8 mouse cellular contexts compared by ENCODE assay signal in the genomic region with DNA sequence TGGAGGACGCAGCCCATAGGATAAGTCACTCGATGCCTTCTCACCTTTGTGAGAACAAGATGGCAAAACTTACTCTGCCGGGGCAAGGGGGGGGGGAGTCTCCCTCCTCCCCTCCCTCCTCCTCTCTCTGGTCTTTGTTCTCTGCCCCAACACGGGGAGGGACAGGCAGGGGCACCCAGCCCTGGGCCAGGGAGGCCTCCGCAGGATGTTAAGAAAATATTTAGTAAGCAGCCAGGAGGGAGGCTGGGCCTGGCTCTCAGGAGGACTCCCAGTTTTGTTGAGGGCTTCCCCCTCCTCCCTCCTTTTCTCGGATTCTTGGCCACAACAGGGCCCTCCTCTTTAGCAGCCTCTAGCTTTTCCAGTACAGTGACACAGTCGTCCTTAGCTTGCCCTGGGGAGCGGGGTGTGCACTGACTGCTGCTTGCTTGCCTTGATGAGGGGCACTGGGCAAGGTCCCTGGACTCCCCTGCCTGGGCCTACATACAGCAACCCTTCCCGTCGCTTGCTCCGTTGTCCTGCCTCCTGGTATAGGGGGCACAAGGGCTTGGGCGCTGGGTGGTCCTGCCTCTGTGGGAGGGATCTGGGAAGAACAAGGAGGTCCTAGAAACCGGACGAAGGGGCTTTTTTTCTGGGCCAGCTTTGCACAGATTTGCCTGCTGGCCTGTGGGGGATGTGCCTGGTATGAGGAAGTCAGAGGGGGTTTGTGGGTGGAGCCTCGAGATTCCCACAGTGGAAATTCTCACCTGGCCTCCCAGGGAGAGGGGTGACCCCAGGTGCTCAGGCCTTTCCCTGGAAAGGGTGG. TPM values are rescaled to one million over a fixed set of nuclear protein-coding genes. Genes with fewer than 3 reads are reported as not detected.
DNase-seq lines count a peak whose midpoint lies in the region; ATAC-seq lines count a peak whose summit lies in the region.

No protein-coding gene starts in this region.

- H3K9me3 ChIP-seq in limb, embryonic 10.5 days (replicated peaks): no peaks in the 10 kb centered on the region
- H3K9me3 ChIP-seq in midbrain, embryonic 15.5 days: no peaks in the 10 kb centered on the region

- H3K9ac ChIP-seq in midbrain, embryonic 15.5 days: peak overlapping the region; percentile 99

- peaks cover 65% of the 10 kb centered on the region for H3K4me1 ChIP-seq in limb, embryonic 10.5 days
- H3K4me1 ChIP-seq in midbrain, embryonic 15.5 days: peaks cover 54% of the 10 kb centered on the region

- intact Hi-C loops in heart, postnatal 25 days (cut with DNase I): no loop called here

- no peaks in the 10 kb centered on the region for H3K27me3 ChIP-seq in limb, embryonic 10.5 days (ENCODE audit: low read depth, poor library complexity, severe bottlenecking)
- no peaks in the 10 kb centered on the region for H3K27me3 ChIP-seq in midbrain, embryonic 15.5 days (replicated peaks)

- H3K36me3 ChIP-seq in limb, embryonic 10.5 days: peaks cover 85% of the 10 kb centered on the region
- peaks cover 44% of the 10 kb centered on the region for H3K36me3 ChIP-seq in midbrain, embryonic 15.5 days (replicated peaks)

- peak overlapping the region; percentile 100 for H3K27ac ChIP-seq in limb, embryonic 10.5 days
- H3K27ac ChIP-seq in midbrain, embryonic 15.5 days: peak overlapping the region; percentile 100

- 15% methylated on average over 15 of the region's 15 CpGs for WGBS in limb, embryonic 10.5 days
- 3% methylated on average over 15 of the region's 15 CpGs for WGBS in midbrain, embryonic 15.5 days

- peak overlapping the region; percentile 93 for H3K4me3 ChIP-seq in limb, embryonic 10.5 days
- H3K4me3 ChIP-seq in midbrain, embryonic 15.5 days: peak overlapping the region; percentile 94

- ATAC-seq in midbrain, embryonic 15.5 days (replicated peaks): no peak

- DNase-seq in adrenal gland, adult (ENCODE audit: inconsistent age in 2 of 2, low spot score in 1 of 2): peak; percentile 70 to 88
- DNase-seq in adrenal gland, postnatal 4 days (ENCODE audit: low spot score in 2 of 2): no peak
- DNase-seq in urinary bladder, postnatal 25 days (ENCODE audit: low spot score): peak; percentile 38
- DNase-seq in urinary bladder, adult 2 months (ENCODE audit: low spot score): no peak
- DNase-seq in heart, postnatal 25 days (ENCODE audit: low spot score): peak; percentile 63
- DNase-seq in limb, embryonic 10.5 days (ENCODE audit: low spot score): peak; percentile 49
- DNase-seq in layer of hippocampus, postnatal 14 days (ENCODE audit: low spot score in 2 of 2): no peak

- H3K4me2 ChIP-seq in midbrain, embryonic 15.5 days: peak overlapping the region; percentile 67

RNA-seq across cellular contexts. Expression of a gene that starts 4.2 kb away (rescaled TPM):
- 100 to 1,000 TPM; 113 to 124 TPM for total RNA-seq in adrenal gland, postnatal 4 days (2021)
- polyA plus RNA-seq in urinary bladder, adult 2 months (2012; rRNA removed): 21.2 and 30.5 TPM in 2 replicates
- 100 to 1,000 TPM in 1 of 2 experiments, 10 to 100 TPM in 1; 92.1 to 120 TPM for total RNA-seq in heart, postnatal 25 days (2021)
- polyA plus RNA-seq in limb, embryonic 10.5 days (2016; fragmentation: Nextera tagmentation; extraction: Ambion mirVana): 26.2 and 27.1 TPM in 2 replicates
- polyA plus RNA-seq in midbrain, embryonic 15.5 days (2015; fragmentation: Nextera tagmentation; extraction: Ambion mirVana): 29.5 and 29.9 TPM in 2 replicates
- total RNA-seq in layer of hippocampus, postnatal 14 days (2021): 10 to 100 TPM; 90.9 to 100.0 TPM

RNA-seq across cellular contexts. Expression of a gene that starts 11.6 kb away (rescaled TPM):
- total RNA-seq in adrenal gland, postnatal 4 days (2021): 10 to 100 TPM; 49.1 to 72.7 TPM
- 9.2 and 12.2 TPM in 2 replicates for polyA plus RNA-seq in urinary bladder, adult 2 months (2012; rRNA removed)
- 1 to 10 TPM; 2.4 to 3.1 TPM for total RNA-seq in heart, postnatal 25 days (2021)
- polyA plus RNA-seq in limb, embryonic 10.5 days (2016; fragmentation: Nextera tagmentation; extraction: Ambion mirVana): 3.3 and 4.7 TPM in 2 replicates
- 65.7 and 66.9 TPM in 2 replicates for polyA plus RNA-seq in midbrain, embryonic 15.5 days (2015; fragmentation: Nextera tagmentation; extraction: Ambion mirVana)
- 100 to 1,000 TPM; 401 to 436 TPM for total RNA-seq in layer of hippocampus, postnatal 14 days (2021)

RNA-seq across cellular contexts. Expression of a gene that starts 13.5 kb away (rescaled TPM):
- total RNA-seq in adrenal gland, postnatal 4 days (2021): 100 to 1,000 TPM; 296 to 322 TPM
- polyA plus RNA-seq in urinary bladder, adult 2 months (2012; rRNA removed): 249 and 276 TPM in 2 replicates
- total RNA-seq in heart, postnatal 25 days (2021): 10 to 100 TPM; 31.7 to 43.1 TPM
- polyA plus RNA-seq in limb, embryonic 10.5 days (2016; fragmentation: Nextera tagmentation; extraction: Ambion mirVana): 90.7 and 129 TPM in 2 replicates
- 364 and 392 TPM in 2 replicates for polyA plus RNA-seq in midbrain, embryonic 15.5 days (2015; fragmentation: Nextera tagmentation; extraction: Ambion mirVana)
- total RNA-seq in layer of hippocampus, postnatal 14 days (2021): 100 to 1,000 TPM in 1 of 2 experiments, 10 to 100 TPM in 1; 93.5 to 126 TPM

RNA-seq across cellular contexts. Expression of a gene that starts 13.8 kb away (rescaled TPM):
- total RNA-seq in adrenal gland, postnatal 4 days (2021): 100 to 1,000 TPM; 401 to 425 TPM
- 367 and 372 TPM in 2 replicates for polyA plus RNA-seq in urinary bladder, adult 2 months (2012; rRNA removed)
- total RNA-seq in heart, postnatal 25 days (2021): 1,000 to 10,000 TPM; 1,252 to 1,264 TPM
- polyA plus RNA-seq in limb, embryonic 10.5 days (2016; fragmentation: Nextera tagmentation; extraction: Ambion mirVana): 487 and 503 TPM in 2 replicates
- 444 and 468 TPM in 2 replicates for polyA plus RNA-seq in midbrain, embryonic 15.5 days (2015; fragmentation: Nextera tagmentation; extraction: Ambion mirVana)
- 100 to 1,000 TPM; 397 to 417 TPM for total RNA-seq in layer of hippocampus, postnatal 14 days (2021)

RNA-seq across cellular contexts. Expression of a gene that starts 20.5 kb away (rescaled TPM):
- total RNA-seq in adrenal gland, postnatal 4 days (2021): 1 to 10 TPM; 7.5 to 8.8 TPM
- polyA plus RNA-seq in urinary bladder, adult 2 months (2012; rRNA removed): 18.4 and 21.5 TPM in 2 replicates
- total RNA-seq in heart, postnatal 25 days (2021): 1 to 10 TPM; 4.2 to 5.2 TPM
- 8.7 and 13.1 TPM in 2 replicates for polyA plus RNA-seq in limb, embryonic 10.5 days (2016; fragmentation: Nextera tagmentation; extraction: Ambion mirVana)
- polyA plus RNA-seq in midbrain, embryonic 15.5 days (2015; fragmentation: Nextera tagmentation; extraction: Ambion mirVana): 13.3 and 14.7 TPM in 2 replicates
- 1 to 10 TPM; 5.1 to 5.2 TPM for total RNA-seq in layer of hippocampus, postnatal 14 days (2021)

Comparison
In these comparisons a context has a peak if more than half of its experiments do, and no peak if none do; other contexts are left out.
1. DNase-seq: peak in adrenal gland, adult (2 of 2), urinary bladder, postnatal 25 days (single experiment), heart, postnatal 25 days (single experiment) and limb, embryonic 10.5 days (single experiment); none in adrenal gland, postnatal 4 days (0 of 2), urinary bladder, adult 2 months (single experiment) and layer of hippocampus, postnatal 14 days (0 of 2).
2. RNA of a gene that starts 11.6 kb away (total RNA-seq): 401 to 436 TPM in layer of hippocampus, postnatal 14 days and 49.1 to 72.7 TPM in adrenal gland, postnatal 4 days; 2.4 to 3.1 TPM in heart, postnatal 25 days; every median in the first group is over 10 times any median in the second.